Mouse (Mus musculus) C2C12 (cell line): ENCODE measurements at regions not wholly inside any gene's neighbourhood (a gene's known extent, or its start where the extent isn't known, plus 50 kb on each side); places are given as distances from the start of the nearest gene placed in this dataset.

Source experiments
- CEBPB ChIP-seq: IDR thresholded peaks from one replicate; pipeline ENCODE4 v1.6.1; 2011; ENCODE audit warnings: low read depth, mild to moderate bottlenecking, control low read depth, moderate library complexity
- CTCF ChIP-seq: IDR thresholded peaks from one replicate; pipeline ENCODE4 v1.5.1; 2011; ENCODE audit not compliant: control insufficient read depth, insufficient read depth, insufficient read length
- FOSL1 ChIP-seq: IDR thresholded peaks from one replicate; pipeline ENCODE4 v1.8.0; 2011; ENCODE audit warnings: mild to moderate bottlenecking, low read length; ENCODE audit not compliant: poor library complexity, insufficient read depth, severe bottlenecking
- MAX ChIP-seq: IDR thresholded peaks from one replicate; pipeline ENCODE4 v1.6.1; 2011; ENCODE audit warnings: mild to moderate bottlenecking, control low read depth
- MYOD1 ChIP-seq: IDR thresholded peaks from one replicate; pipeline ENCODE4 v1.6.1; 2011; ENCODE audit warnings: low read depth; ENCODE audit not compliant: control insufficient read depth, insufficient read length
- MYOG ChIP-seq: IDR thresholded peaks from one replicate; pipeline ENCODE4 v1.6.1; 2011; ENCODE audit not compliant: control insufficient read depth, insufficient read length; ENCODE audit errors: extremely low read depth
- USF1 ChIP-seq: IDR thresholded peaks from one replicate; pipeline ENCODE4 v1.6.1; 2011; ENCODE audit warnings: low read depth, mild to moderate bottlenecking, control low read depth, moderate library complexity

GRCm38 (mm10) chr8:109410531-109410930 lies 83.3 kb upstream of the Pmfbp1 start:
- TF ChIP-seq CTCF (no peak), CEBPB (no peak), MAX (no peak), USF1 (no peak), MYOG (no peak), MYOD1 (no peak), FOSL1 (no peak)
